Mouse (Mus musculus) activated CD4-positive, CD25-positive, alpha-beta regulatory T cell (primary cell): Measurements from ENCODE around the gene Zscan4b. TPM values are rescaled to one million over a fixed set of nuclear protein-coding genes. Genes with fewer than 3 reads are reported as not detected.

Source experiments
- polyA plus RNA-seq, 2 experiments: library from polyadenylated mRNA; unstranded; fragments of 100-300 nt; shearing (Covaris generic); gene quantifications; one replicate each; pipeline ENCODE4 v1.2.1; 2017

Gene Zscan4b
- polyA plus RNA-seq = under 1 TPM in 1 of 2 experiments, not detected in 1; 0.36 TPM

DNA sequence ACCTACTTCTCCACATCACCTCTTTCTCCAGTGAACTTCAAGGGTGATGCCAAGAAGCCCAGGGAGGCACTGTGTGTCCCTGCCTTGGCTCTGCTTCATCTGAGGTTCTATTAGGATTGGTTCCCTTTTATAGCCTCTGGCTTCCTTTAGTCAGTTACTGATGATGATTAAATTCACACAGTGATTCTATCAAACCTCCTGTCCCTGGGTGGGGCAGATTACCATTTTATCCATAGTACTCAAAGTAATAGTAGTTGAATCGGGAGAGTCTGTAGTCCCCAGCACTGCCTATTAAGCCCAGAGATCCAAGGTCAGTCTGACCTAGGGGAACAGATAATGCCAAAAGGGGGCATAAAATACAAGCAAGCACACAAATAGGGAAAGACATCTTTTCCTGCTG lies at the start of gene Zscan4b:
Zscan4b (minus strand) TSS at position 101 of the 400 bp plus-strand sequence.

Other genes starting within 250 kb of the Zscan4b start
- under 1 TPM in 1 of 2 experiments, not detected in 1; 0.23 TPM for gene Nlrp4b, start 217.3 kb downstream of the Zscan4b start, polyA plus RNA-seq
- gene Vmn1r71, start 150.7 kb downstream of the Zscan4b start, polyA plus RNA-seq = under 1 TPM in 1 of 2 experiments, not detected in 1; 0.27 TPM
- not detected for gene Zscan4c, start 100.7 kb upstream of the Zscan4b start, polyA plus RNA-seq
- gene Zscan4-ps1, start 164.6 kb upstream of the Zscan4b start, polyA plus RNA-seq = not detected